Mouse (Mus musculus): ENCODE results near the gene Peg10.

DNA sequence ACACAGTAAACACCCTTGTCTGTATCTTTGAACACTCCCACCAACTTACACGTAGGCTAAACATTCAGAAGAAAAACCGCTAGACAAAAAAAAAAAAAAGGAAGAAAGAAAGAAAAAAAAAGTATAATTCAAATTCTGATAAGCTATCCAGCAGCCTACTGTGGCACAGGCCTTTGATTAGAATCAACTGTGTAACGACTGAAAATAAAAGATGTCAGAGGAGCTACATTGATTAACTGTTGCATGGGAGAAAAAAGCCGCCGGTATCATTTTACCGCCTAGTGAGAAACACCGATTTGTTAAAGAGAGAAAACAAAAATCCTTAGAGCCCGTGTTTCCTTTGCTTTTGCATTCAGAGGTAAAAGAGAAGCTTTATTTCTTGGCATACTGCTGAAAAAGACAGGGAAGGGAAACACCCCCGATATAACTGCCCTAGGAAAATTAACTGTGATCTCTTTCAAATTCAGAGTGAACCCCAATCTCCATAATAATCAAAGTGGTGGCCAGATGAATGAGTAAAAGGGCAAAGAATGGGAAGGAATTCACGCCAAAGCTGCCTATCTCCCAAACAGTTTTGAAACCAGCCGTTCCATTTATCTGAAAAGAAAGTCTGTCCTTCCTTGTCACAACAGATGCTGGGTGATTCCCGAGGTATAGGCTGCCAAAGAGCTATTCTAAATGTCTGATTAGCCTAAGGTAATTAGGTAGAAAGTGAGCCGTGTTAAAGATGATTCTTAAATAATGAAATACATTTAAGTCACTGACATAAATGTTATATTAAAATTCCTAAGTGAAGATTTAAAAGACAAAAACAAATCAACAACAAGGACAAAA is 7.4 kb upstream of the Peg10 start:
- no peak for TF ChIP-seq CTCF (IDR thresholded peaks at IDR 0.05; ENCODE audit: low read depth)
- TF ChIP-seq EP300 (IDR thresholded peaks at IDR 0.05; ENCODE audit: low read depth) = no peak
